ENCODE assay signal across 22 mouse cellular contexts in genomic region chr10:93916778-93917177, GRCm38 (mm10). TPM values are rescaled to one million over a fixed set of nuclear protein-coding genes. Genes with fewer than 3 reads are reported as not detected.
DNase-seq lines count a peak whose midpoint lies in the region; ATAC-seq and TF ChIP-seq lines count a peak whose summit lies in the region.
"Had no signal": no experiment of that assay in that cellular context is flagged by ENCODE, and none has a peak within 500 bp of the region (broad histone marks: within the 10 kb centered on the region; RNA-seq: fewer than 3 reads in every experiment).

No protein-coding gene starts in this region.

- in situ Hi-C loops in CH12.LX (cut with MboI; ENCODE audit: low pct_ligation_motif_present, low pct_unique_long_range_greater_than_20kb, low sequenced_read_pairs): no loop called here

- intact Hi-C loops in left cerebral cortex, postnatal 25 days (cut with DNase I): no loop called here
- intact Hi-C loops in left cerebral cortex, postnatal 14 days (cut with DNase I): no loop called here

- H3K9me3 ChIP-seq in heart, embryonic 12.5 days (replicated peaks): no peaks in the 10 kb centered on the region
- H3K9me3 ChIP-seq in lung, embryonic 14.5 days (ENCODE audit: low read depth, low read length): no peaks in the 10 kb centered on the region
- H3K9me3 ChIP-seq in CH12.LX (replicated peaks; ENCODE audit: low read length): no peaks in the 10 kb centered on the region
- H3K9me3 ChIP-seq: embryonic facial prominence, embryonic 10.5 days; heart, embryonic 13.5 days; hindbrain, embryonic 10.5 days; kidney, embryonic 15.5 days; limb, embryonic 10.5 days; midbrain, embryonic 15.5 days; neural tube, embryonic 12.5 days had no signal

- no peak overlapping the region for H3K4me2 ChIP-seq in heart, embryonic 12.5 days
- no peak overlapping the region for H3K4me2 ChIP-seq in lung, embryonic 14.5 days
- H3K4me2 ChIP-seq in CH12.LX (ENCODE audit: insufficient read depth, low read depth, poor library complexity, severe bottlenecking): no peak overlapping the region
- H3K4me2 ChIP-seq: heart, embryonic 13.5 days; kidney, embryonic 15.5 days; midbrain, embryonic 15.5 days; neural tube, embryonic 12.5 days had no signal

- no peak for ATAC-seq in heart, embryonic 12.5 days (ENCODE audit: insufficient number of reproducible peaks, low FRiP score)
- ATAC-seq in lung, embryonic 14.5 days (ENCODE audit: insufficient read depth): no peak
- ATAC-seq: forebrain, embryonic 16.5 days; inflammation-experienced regulatory T-cells, adult 6 months; midbrain, embryonic 15.5 days; Patski had no signal

- TF ChIP-seq CTCF in lung, embryonic 14.5 days (IDR thresholded peaks at IDR 0.05; ENCODE audit: low read depth): peak; percentile 27
- no peak; a peak in 1 of 4 replicates for TF ChIP-seq CTCF in CH12.LX (conservative IDR thresholded peaks at IDR 0.05 in 1 of 2, IDR thresholded peaks at IDR 0.05 in 1 of 2; ENCODE audit: low read depth in 2 of 2, low read length in 2 of 2)

- no peak overlapping the region for H3K27ac ChIP-seq in heart, embryonic 12.5 days (ENCODE audit: poor library complexity, severe bottlenecking)
- H3K27ac ChIP-seq in lung, embryonic 14.5 days (ENCODE audit: low read depth): no peak overlapping the region
- H3K27ac ChIP-seq in CH12.LX (ENCODE audit: insufficient read depth, low read depth): no peak overlapping the region
- H3K27ac ChIP-seq: heart, embryonic 13.5 days; hindbrain, embryonic 10.5 days; kidney, embryonic 15.5 days; midbrain, embryonic 15.5 days; neural tube, embryonic 12.5 days had no signal

- DNase-seq in heart, adult 11 months: peak; percentile 43
- DNase-seq in lung, embryonic 14.5 days: no peak
- DNase-seq in lung, postnatal 36 days: no peak
- DNase-seq in CH12.LX (ENCODE audit: extremely low read depth): peak; percentile 7
- peak; percentile 22 for DNase-seq in induced T-regulatory cell, adult 2 months (ENCODE audit: low read depth)
- DNase-seq in left cerebral cortex, postnatal 25 days (ENCODE audit: low spot score in 2 of 2): no peak
- no peak for DNase-seq in left cerebral cortex, postnatal 14 days (ENCODE audit: low spot score in 2 of 2)
- DNase-seq: cerebellum, adult 11-12 months; cerebellum, postnatal 36 days; layer of hippocampus, adult 9-11 months had no signal

- peaks cover 21% of the 10 kb centered on the region for H3K4me1 ChIP-seq in heart, embryonic 12.5 days (replicated peaks)
- no peaks in the 10 kb centered on the region for H3K4me1 ChIP-seq in lung, embryonic 14.5 days (ENCODE audit: insufficient read depth)
- H3K4me1 ChIP-seq in CH12.LX (ENCODE audit: control insufficient read depth in 1 of 2, insufficient read depth in 2 of 2): peaks cover 0 to 5% of the 10 kb centered on the region in 2 experiments; a peak in 2 of 4 replicates
- H3K4me1 ChIP-seq: kidney, embryonic 15.5 days; midbrain, embryonic 15.5 days; neural tube, embryonic 12.5 days had no signal

- WGBS in heart, embryonic 12.5 days: 85% methylated on average over 2 of the region's 2 CpGs
- 65% methylated on average over 2 of the region's 2 CpGs for WGBS in lung, embryonic 14.5 days

- no peak overlapping the region for H3K9ac ChIP-seq in heart, embryonic 12.5 days
- no peak overlapping the region for H3K9ac ChIP-seq in lung, embryonic 14.5 days
- H3K9ac ChIP-seq in CH12.LX (ENCODE audit: insufficient read depth, low read depth): no peak overlapping the region
- H3K9ac ChIP-seq: heart, embryonic 13.5 days; kidney, embryonic 15.5 days; midbrain, embryonic 15.5 days; neural tube, embryonic 12.5 days had no signal

- H3K4me3 ChIP-seq in heart, embryonic 12.5 days: no peak overlapping the region
- no peak overlapping the region for H3K4me3 ChIP-seq in lung, embryonic 14.5 days (ENCODE audit: low read depth, low read length)
- H3K4me3 ChIP-seq in CH12.LX (replicated peaks in 1 of 3; ENCODE audit: low read depth in 2 of 3, low read length in 2 of 3, poor library complexity in 1 of 3): no peak overlapping the region
- H3K4me3 ChIP-seq: embryonic facial prominence, embryonic 10.5 days; erythroblast, embryonic 14.5 days; heart, embryonic 13.5 days; hindbrain, embryonic 10.5 days; kidney, embryonic 15.5 days; limb, embryonic 10.5 days; midbrain, embryonic 15.5 days; neural tube, embryonic 12.5 days had no signal

- H3K36me3 ChIP-seq in heart, embryonic 12.5 days: no peaks in the 10 kb centered on the region
- no peaks in the 10 kb centered on the region for H3K36me3 ChIP-seq in lung, embryonic 14.5 days (ENCODE audit: insufficient read depth)
- no peaks in the 10 kb centered on the region for H3K36me3 ChIP-seq in CH12.LX (replicated peaks in 1 of 2; ENCODE audit: control insufficient read depth in 1 of 2, insufficient read depth in 1 of 2, low read length in 1 of 2)
- H3K36me3 ChIP-seq: embryonic facial prominence, embryonic 10.5 days; heart, embryonic 13.5 days; hindbrain, embryonic 10.5 days; kidney, embryonic 15.5 days; limb, embryonic 10.5 days; midbrain, embryonic 15.5 days; neural tube, embryonic 12.5 days had no signal

- H3K27me3 ChIP-seq in heart, embryonic 12.5 days (replicated peaks): no peaks in the 10 kb centered on the region
- H3K27me3 ChIP-seq in lung, embryonic 14.5 days (ENCODE audit: insufficient read depth, low read length): no peaks in the 10 kb centered on the region
- no peaks in the 10 kb centered on the region for H3K27me3 ChIP-seq in CH12.LX (replicated peaks)
- H3K27me3 ChIP-seq: heart, embryonic 13.5 days; midbrain, embryonic 15.5 days; neural tube, embryonic 12.5 days; Patski had no signal

- no peak for TF ChIP-seq EP300 in CH12.LX (IDR thresholded peaks at IDR 0.05; ENCODE audit: low read length)

- no peak; the same call in none of the 2 replicates for TF ChIP-seq RAD21 in CH12.LX (IDR thresholded peaks at IDR 0.05; ENCODE audit: low read depth, low read length)

- H3K79me2 ChIP-seq in CH12.LX (replicated peaks; ENCODE audit: control insufficient read depth, extremely low read depth, insufficient read depth, poor library complexity, severe bottlenecking): no peaks in the 10 kb centered on the region

- dilution Hi-C loops in CH12.LX (cut with MboI; ENCODE audit: extremely low pct_ligation_motif_present, extremely low pct_unique_long_range_greater_than_20kb, low sequenced_read_pairs): no loop called here

- no peak for TF ChIP-seq POLR2A in CH12.LX (IDR thresholded peaks at IDR 0.05; ENCODE audit: low read depth, low read length)

TF ChIP-seq in CH12.LX, 34 proteins besides CTCF, POLR2A, EP300 and RAD21:
- TF ChIP-seq CHD2 (IDR thresholded peaks at IDR 0.05; ENCODE audit: low read length) (no peak), BHLHE40 (IDR thresholded peaks at IDR 0.05; ENCODE audit: low read depth, low read length) (no peak), SMC3 (IDR thresholded peaks at IDR 0.05; ENCODE audit: low read depth, low read length) (no peak), TCF12 (IDR thresholded peaks at IDR 0.05; ENCODE audit: low read depth, low read length) (no peak), MXI1 (IDR thresholded peaks at IDR 0.05; ENCODE audit: low read depth, low read length) (no peak), GABPA (IDR thresholded peaks at IDR 0.05; ENCODE audit: insufficient replicate concordance, low read depth, low read length) (no peak), JUND (conservative IDR thresholded peaks at IDR 0.05; ENCODE audit: low read depth, low read length) (no peak), TBP (conservative IDR thresholded peaks at IDR 0.05; ENCODE audit: low read depth, low read length) (no peak), HCFC1 (IDR thresholded peaks at IDR 0.05; ENCODE audit: low read depth, low read length) (no peak), USF2 (conservative IDR thresholded peaks at IDR 0.05; ENCODE audit: low read depth, low read length) (no peak)

RNA-seq across cellular contexts. Expression of gene Metap2, which starts 19.9 kb away (rescaled TPM):
- 182 and 186 TPM in 2 replicates for polyA plus RNA-seq in heart, embryonic 12.5 days (2016; fragmentation: Nextera tagmentation; extraction: Ambion mirVana)
- polyA plus RNA-seq in lung, embryonic 14.5 days (2014; fragmentation: Nextera tagmentation; extraction: Ambion mirVana): 213 and 219 TPM in 2 replicates
- total RNA-seq in CH12.LX (2012; rRNA removed) (183 and 217 TPM in 2 replicates), CH12.LX (2014; rRNA removed) (211 and 225 TPM in 2 replicates)
- 710 and 994 TPM in 2 replicates for polyA plus RNA-seq in CH12.LX (2012; ENCODE audit: insufficient read length, low read depth)
- 100 to 1,000 TPM; 112 to 125 TPM for total RNA-seq in left cerebral cortex, postnatal 25 days (2021)
- 100 to 1,000 TPM; 120 to 124 TPM for total RNA-seq in left cerebral cortex, postnatal 14 days (2021)

Comparison
In these comparisons a context has a peak if more than half of its experiments do, and no peak if none do; other contexts are left out.
1. DNase-seq: peak in heart, adult 11 months (single experiment), CH12.LX (single experiment) and induced T-regulatory cell, adult 2 months (single experiment); none in lung, embryonic 14.5 days (single experiment), lung, postnatal 36 days (single experiment), left cerebral cortex, postnatal 25 days (0 of 2) and left cerebral cortex, postnatal 14 days (0 of 2).